Mouse (Mus musculus) adrenal gland, postnatal 4 days (tissue): ENCODE data around the gene Nol4l. TPM values are rescaled to one million over a fixed set of nuclear protein-coding genes. Genes with fewer than 3 reads are reported as not detected.

ENCODE experiments used
- DNase-seq, 2 experiments: peaks; one replicate each; pipeline ENCODE4 v3.0.0; 2021 to 2022; ENCODE audit warnings: low spot score in 2 of 2, mixed read lengths in 2 of 2
- total RNA-seq, 2 experiments: library from RNA; stranded (reverse); gene quantifications; 2 replicates each; pipeline ENCODE4 v1.2.3; 2021

The Nol4l gene
- total RNA-seq, 2 experiments from 2014 or later = 26.7 to 26.9 TPM

DNA sequence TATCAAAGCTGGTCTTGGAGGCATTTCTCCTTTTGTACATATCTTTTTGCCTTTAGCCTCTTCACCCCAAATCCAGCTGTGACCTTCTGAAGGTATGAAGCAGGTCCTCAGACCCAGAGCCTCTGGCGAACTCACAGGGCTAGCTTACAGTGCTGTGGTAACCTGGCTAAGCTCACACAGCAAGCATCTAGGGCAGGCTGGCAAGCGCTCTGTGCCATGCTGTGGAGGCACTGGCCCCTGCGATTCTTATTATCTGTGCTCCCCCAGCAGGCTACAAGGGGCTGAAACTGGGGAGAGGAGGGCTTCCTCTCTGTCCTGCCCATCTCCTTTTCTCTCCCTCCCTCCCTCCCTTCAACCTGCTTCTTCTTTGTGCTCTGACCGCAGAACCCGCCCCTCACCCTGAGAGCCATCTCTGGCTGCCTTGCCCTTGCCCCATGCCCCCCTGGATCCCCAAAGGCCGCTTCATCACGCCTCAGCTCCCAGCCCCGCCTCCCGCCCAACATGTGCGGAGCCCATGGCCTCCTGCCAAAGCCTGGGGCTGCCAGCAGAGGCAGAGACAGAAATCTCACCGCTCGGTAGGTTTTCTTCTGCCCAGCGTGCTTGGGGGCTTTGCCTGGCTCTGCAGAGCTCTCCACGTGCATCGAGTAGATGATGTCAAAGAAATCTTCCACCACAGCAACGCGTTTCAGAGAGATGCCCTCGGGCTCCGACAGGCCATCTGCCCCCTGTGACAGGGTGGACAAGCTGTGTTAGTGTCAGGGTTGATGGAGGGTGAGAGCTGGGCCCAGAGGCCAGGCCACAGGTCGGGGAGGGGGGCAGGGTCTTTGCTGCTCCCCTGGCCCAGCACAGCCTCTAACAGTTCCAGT is 46.4 kb downstream of the Nol4l start:
- DNase-seq = peak in 1 of 2 experiments; percentile 49

- DNase-seq = no peak
Observed at GRCm38 (mm10) chr2:153481861-153482120, 48.0 kb downstream of the Nol4l start.

DNA sequence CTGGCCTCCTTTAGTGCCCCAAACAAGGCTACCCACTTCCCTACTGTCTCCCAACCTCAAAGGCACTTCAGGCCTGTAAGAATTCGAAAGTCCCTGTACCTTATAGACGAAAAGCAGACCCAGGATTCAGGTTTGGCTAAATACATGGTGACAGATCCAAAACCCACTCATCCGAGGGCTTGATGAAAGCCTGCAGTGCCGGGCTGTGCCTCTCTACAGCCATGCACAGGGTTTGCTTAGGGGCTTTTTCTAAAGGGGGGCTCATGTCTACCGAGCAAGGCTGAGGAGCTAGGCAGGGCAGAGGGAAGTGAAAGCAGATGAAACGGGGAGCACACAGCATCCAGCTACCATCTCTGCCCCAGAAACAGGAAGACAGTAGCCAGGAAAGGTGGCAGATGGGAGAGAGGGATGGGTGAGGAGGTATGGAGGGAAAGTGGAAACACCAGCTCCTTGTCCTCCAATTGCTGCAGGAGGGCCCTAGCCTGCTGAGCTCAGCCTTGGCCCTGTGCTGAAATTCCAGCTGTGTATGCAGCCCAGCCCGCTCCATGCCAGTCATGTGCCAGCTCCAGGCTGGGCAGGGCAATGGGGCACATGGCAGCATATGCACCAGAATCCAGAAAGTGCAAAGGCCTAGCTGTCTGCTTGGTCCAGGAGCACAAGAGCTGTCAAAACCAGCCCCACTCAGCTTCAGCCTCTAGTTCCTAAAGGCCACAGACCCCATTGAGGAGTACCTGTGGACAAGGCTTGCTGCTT is 48.5 kb downstream of the Nol4l start:
- no peak for DNase-seq

- no peak for DNase-seq
Observed at GRCm38 (mm10) chr2:153479486-153479885, 50.3 kb downstream of the Nol4l start.

DNA sequence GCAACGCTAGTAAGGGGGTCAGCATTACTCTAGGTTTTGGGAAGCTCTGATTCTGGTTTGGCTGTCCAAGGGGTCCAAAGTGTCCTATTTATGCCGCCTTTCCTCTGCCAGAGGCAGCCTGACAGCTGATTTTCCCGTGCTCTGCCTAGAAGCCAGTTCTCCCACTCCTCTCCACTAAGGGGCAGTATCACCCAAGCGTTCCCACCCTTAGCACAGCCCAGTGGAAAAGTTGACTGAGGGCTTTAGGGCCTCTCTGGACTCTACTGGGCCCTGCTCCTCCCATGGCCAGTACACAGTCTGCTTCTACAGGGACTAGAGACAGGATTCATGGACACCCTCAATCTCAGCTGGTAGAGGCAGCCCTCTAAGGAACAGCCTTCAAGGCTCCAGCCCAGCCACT is 51.2 kb downstream of the Nol4l start:
- DNase-seq = peak in 1 of 2 experiments; percentile 52

DNA sequence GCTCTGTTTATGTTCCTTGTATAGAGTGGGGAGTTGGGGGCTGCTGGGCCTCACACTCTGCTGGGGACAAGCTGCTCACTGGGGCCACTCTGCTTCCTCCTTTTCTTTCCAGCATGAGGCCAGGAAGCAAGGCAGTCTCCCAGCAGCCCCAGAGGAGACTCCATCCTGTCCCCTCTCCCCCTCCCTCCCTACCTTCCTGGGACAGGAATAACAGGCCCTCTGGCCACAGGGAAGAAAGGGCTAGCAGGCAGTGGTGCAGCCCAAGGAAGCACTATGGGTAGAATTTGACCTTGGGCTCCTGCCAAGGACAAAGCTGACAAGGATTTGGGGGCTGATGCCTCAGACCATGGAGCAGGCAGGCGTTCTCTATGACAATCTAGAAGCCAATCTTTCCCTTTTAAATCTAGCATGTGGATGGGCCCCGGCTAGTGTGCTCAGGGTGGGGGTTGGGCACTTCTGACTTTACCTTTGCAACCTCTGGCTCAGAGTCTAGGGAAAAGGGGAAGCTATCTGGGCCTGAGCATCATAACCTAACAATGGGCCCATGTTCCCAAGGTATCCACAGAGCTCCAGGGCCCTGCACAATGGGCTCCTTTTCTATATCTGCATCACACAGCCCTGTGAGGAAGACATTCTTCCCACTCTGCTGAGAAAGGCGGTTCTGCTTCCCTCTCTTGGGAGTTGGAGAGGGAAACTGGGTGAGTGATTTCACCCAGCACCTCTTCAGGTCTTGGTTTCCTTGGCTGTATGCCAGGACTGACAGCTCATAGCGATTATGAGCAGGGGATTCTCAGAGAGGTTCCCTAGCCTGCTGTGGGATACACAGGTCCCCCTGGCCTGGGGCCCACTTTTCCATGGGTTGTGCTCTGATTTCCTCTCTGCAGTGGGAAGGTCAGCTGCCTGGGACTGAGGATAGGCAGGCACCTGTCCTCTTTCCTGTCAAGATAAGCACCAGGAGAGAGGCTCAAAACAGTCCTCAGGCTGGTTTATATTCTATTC is 54.4 kb downstream of the Nol4l start:
- no peak for DNase-seq

DNA sequence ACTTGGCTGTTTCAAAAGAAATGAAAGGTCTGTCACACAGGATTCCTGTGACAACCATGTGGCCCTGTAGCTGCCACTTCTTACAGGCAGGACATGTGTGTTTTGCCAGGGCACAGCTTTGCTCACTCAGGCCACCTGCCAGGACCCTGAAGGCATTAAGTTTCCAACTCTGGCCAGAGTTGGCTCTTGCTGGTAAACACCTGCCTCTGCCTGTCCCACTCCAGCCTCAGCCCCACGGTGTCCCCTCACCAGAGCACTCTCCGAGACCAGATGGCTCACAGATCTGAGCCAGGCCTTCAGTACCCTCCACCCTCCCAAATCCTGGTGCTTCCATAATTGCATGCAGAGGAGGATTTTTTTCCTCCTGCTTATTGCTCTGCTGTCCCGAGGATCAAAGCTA is 58.8 kb downstream of the Nol4l start:
- no peak for DNase-seq

- no peak for DNase-seq
Observed at GRCm38 (mm10) chr2:153469764-153470163, 60.0 kb downstream of the Nol4l start.

- DNase-seq = no peak
Observed at GRCm38 (mm10) chr2:153469317-153469716, 60.5 kb downstream of the Nol4l start.

DNA sequence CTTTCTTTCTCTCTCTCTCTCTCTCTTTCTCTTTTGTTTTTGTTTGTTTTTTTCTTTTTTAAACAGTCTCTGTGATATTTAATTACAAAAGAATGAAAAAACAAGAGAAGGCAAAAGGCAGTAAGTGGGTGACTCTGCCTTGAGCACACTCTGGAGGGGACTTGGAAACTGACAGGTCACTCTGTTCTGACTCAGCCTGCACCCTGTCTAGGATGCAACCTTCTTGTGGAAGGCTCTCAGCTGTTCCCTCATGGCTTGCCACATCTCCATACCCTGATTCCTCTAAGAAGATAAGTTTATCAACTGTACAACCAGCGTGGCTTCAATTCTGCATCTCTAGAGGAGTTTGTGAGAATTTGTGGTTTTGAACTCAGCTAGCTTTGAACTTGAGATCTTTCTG is 62.4 kb downstream of the Nol4l start:
- no peak for DNase-seq

DNA sequence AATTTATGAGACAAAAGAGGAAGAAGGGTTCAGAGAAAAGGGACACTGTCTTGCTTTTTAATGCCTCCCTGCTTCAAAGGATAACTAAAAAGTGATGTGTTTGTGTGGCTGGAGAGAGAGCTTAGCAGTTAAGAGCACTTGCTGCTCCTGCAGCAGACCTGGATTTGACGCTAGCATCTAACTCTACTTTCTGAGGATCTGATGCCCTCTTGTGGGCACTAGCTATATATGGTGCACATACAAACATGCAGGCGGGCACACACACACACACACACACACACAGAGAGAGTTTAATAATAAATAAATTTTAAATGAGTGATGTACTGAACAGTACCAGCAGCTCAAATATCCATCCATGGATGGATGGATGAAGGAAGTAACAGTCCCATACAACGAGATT is 66.5 kb downstream of the Nol4l start:
- DNase-seq = no peak

- no peak for DNase-seq
Observed at GRCm38 (mm10) chr2:153458022-153458441, 71.7 kb downstream of the Nol4l start.

- DNase-seq = no peak
Observed at GRCm38 (mm10) chr2:153457467-153457866, 72.3 kb downstream of the Nol4l start.

- no peak for DNase-seq
Observed at GRCm38 (mm10) chr2:153454841-153455506, 74.8 kb downstream of the Nol4l start.

- DNase-seq = no peak
Observed at GRCm38 (mm10) chr2:153453961-153454759, 75.6 kb downstream of the Nol4l start.

DNA sequence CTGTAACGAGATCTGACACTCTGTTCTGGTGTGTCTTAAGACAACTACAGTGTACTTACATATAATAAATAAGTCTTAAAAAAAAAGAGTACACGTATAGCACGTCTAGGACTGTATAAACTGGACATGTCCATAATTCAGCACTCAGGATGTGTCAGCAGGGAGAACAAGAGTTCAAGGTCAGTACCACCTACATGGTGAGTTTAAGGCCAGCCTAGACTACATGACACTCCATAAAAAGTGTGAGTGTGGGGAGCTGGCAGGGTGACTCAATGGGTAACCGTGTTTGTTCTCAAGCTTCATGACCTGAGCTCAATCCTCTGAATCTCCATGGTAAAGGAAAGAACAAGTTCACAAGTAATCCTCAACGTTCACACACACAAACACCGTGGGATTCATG is 81.3 kb downstream of the Nol4l start:
- no peak for DNase-seq

- no peak for DNase-seq
Observed at GRCm38 (mm10) chr2:153447719-153448118, 82.1 kb downstream of the Nol4l start.

DNA sequence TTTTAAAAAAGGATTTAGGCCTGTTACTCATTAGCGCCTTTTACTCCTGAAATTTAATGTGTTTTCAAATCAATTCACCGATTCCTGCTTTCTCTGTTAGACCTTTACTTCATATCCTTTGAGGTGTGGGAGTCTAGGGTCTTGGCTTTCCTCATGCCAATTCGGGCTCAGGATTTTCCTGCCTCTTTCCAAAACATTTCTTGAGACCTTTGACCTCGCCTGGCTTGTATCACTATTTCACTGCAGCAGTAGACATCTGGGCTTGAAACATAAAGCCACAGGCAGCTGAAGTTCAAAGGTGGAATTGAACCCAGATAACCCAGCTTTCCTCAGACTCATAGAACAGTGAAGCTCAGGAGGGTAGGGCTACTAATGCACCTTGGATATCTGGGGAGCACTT is 83.3 kb downstream of the Nol4l start:
- DNase-seq = no peak

- no peak for DNase-seq
Observed at GRCm38 (mm10) chr2:153446017-153446408, 83.8 kb downstream of the Nol4l start.
